In the genomic region with DNA sequence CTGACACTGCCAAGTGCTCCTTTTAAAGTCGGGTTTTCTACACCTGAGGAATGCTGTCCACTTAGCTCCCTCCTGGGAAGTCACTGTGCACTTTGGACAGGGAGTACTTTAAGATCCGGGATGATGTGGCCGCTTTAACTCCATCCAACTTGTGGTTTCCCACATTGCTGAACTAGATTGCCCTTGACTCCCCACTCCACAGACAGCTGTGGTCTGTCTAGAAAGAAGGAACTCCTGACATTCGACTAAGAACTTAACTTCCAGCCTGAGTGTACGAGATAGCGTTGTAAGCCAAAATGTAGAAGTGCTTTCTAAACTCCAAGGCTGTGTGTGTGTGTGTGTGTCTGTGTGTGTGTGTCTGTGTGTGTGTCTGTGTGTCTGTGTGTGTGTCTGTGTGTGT, we compare ENCODE assay signal across 15 mouse cellular contexts. TPM values are rescaled to one million over a fixed set of nuclear protein-coding genes. Genes with fewer than 3 reads are reported as not detected.
DNase-seq lines count a peak whose midpoint lies in the region; ATAC-seq and TF ChIP-seq lines count a peak whose summit lies in the region.
"Had no signal": no experiment of that assay in that cellular context is flagged by ENCODE, and none has a peak within 500 bp of the region (broad histone marks: within the 10 kb centered on the region; RNA-seq: fewer than 3 reads in every experiment).

No protein-coding gene starts in this region.

- TF ChIP-seq EP300 in lung, postnatal 0 days (IDR thresholded peaks at IDR 0.05), result no peak

- H3K9me3 ChIP-seq in heart, embryonic 12.5 days (replicated peaks), result no peaks in the 10 kb centered on the region
- H3K9me3 ChIP-seq in lung, postnatal 0 days (ENCODE audit: low read length), result no peaks in the 10 kb centered on the region
- H3K9me3 ChIP-seq in liver, embryonic 12.5 days (replicated peaks), result no peaks in the 10 kb centered on the region
- H3K9me3 ChIP-seq in midbrain, embryonic 16.5 days (replicated peaks; ENCODE audit: control insufficient read depth, low read length, poor library complexity, severe bottlenecking), result no peaks in the 10 kb centered on the region
- H3K9me3 ChIP-seq: hindbrain, embryonic 15.5 days; midbrain, embryonic 15.5 days had no signal

- 34% methylated on average over 6 of the region's 6 CpGs for WGBS in heart, embryonic 12.5 days
- 40% methylated on average over 6 of the region's 6 CpGs for WGBS in kidney, adult 2 months
- WGBS in lung, postnatal 0 days, result 10% methylated on average over 6 of the region's 6 CpGs
- 14% methylated on average over 6 of the region's 6 CpGs for WGBS in liver, embryonic 12.5 days (ENCODE audit: insufficient replicate concordance)
- WGBS in midbrain, embryonic 16.5 days, result 78% methylated on average over 6 of the region's 6 CpGs

- TF ChIP-seq POLR2A in kidney, adult 2 months (IDR thresholded peaks at IDR 0.05; ENCODE audit: low read depth, low read length), result no peak

- no peak for ATAC-seq in heart, embryonic 12.5 days (ENCODE audit: insufficient number of reproducible peaks, low FRiP score)
- ATAC-seq in lung, postnatal 0 days, result peak; percentile 52
- no peak for ATAC-seq in liver, embryonic 12.5 days
- no peak for ATAC-seq in midbrain, embryonic 16.5 days
- ATAC-seq: forebrain, postnatal 0 days; midbrain, embryonic 15.5 days had no signal

- H3K27ac ChIP-seq in heart, embryonic 12.5 days (ENCODE audit: poor library complexity, severe bottlenecking), result no peak overlapping the region
- H3K27ac ChIP-seq in kidney, adult 2 months (ENCODE audit: insufficient read depth, low read depth, low read length), result no peak overlapping the region
- H3K27ac ChIP-seq in lung, postnatal 0 days (ENCODE audit: low read length), result no peak overlapping the region
- H3K27ac ChIP-seq in liver, embryonic 12.5 days, result no peak overlapping the region
- no peak overlapping the region for H3K27ac ChIP-seq in midbrain, embryonic 16.5 days (ENCODE audit: low read length)
- H3K27ac ChIP-seq: hindbrain, embryonic 15.5 days; midbrain, embryonic 15.5 days had no signal

- H3K4me1 ChIP-seq in heart, embryonic 12.5 days (replicated peaks), result no peaks in the 10 kb centered on the region
- no peaks in the 10 kb centered on the region for H3K4me1 ChIP-seq in kidney, adult 2 months (ENCODE audit: control insufficient read depth, insufficient read depth, low read length)
- no peaks in the 10 kb centered on the region for H3K4me1 ChIP-seq in lung, postnatal 0 days (ENCODE audit: insufficient read depth, low read depth, low read length)
- H3K4me1 ChIP-seq in liver, embryonic 12.5 days, result peaks cover 6% of the 10 kb centered on the region; the same call in 1 of the 2 replicates
- peaks cover 2% of the 10 kb centered on the region; the same call in 1 of the 2 replicates for H3K4me1 ChIP-seq in midbrain, embryonic 16.5 days (ENCODE audit: control insufficient read depth, insufficient read depth, low read length)

- no peak overlapping the region for H3K4me3 ChIP-seq in heart, embryonic 12.5 days
- H3K4me3 ChIP-seq in kidney, adult 2 months (ENCODE audit: insufficient read depth, low read depth, low read length), result no peak overlapping the region
- H3K4me3 ChIP-seq in lung, postnatal 0 days (ENCODE audit: low read depth, low read length), result no peak overlapping the region
- H3K4me3 ChIP-seq in liver, embryonic 12.5 days, result no peak overlapping the region
- H3K4me3 ChIP-seq in midbrain, embryonic 16.5 days (ENCODE audit: low read depth, low read length), result no peak overlapping the region
- H3K4me3 ChIP-seq: hindbrain, embryonic 15.5 days; midbrain, embryonic 15.5 days had no signal

- H3K36me3 ChIP-seq in heart, embryonic 12.5 days, result no peaks in the 10 kb centered on the region
- no peaks in the 10 kb centered on the region for H3K36me3 ChIP-seq in kidney, adult 2 months (ENCODE audit: control insufficient read depth, insufficient read depth, low read length)
- H3K36me3 ChIP-seq in lung, postnatal 0 days (ENCODE audit: insufficient read depth, low read length), result no peaks in the 10 kb centered on the region
- no peaks in the 10 kb centered on the region for H3K36me3 ChIP-seq in liver, embryonic 12.5 days
- H3K36me3 ChIP-seq in midbrain, embryonic 16.5 days (ENCODE audit: control insufficient read depth, insufficient read depth, low read length), result no peaks in the 10 kb centered on the region
- H3K36me3 ChIP-seq: hindbrain, embryonic 15.5 days; midbrain, embryonic 15.5 days had no signal

- no peak for TF ChIP-seq CTCF in kidney, adult 2 months (conservative IDR thresholded peaks at IDR 0.05; ENCODE audit: insufficient read depth, insufficient read length, low read depth, low read length)
- TF ChIP-seq CTCF in lung, postnatal 0 days (IDR thresholded peaks at IDR 0.05), result no peak

- H3K9ac ChIP-seq in heart, embryonic 12.5 days, result no peak overlapping the region
- no peak overlapping the region for H3K9ac ChIP-seq in lung, postnatal 0 days (replicated peaks; ENCODE audit: low read depth)
- H3K9ac ChIP-seq in liver, embryonic 12.5 days, result no peak overlapping the region
- no peak overlapping the region for H3K9ac ChIP-seq in midbrain, embryonic 16.5 days (ENCODE audit: low read depth, low read length)
- H3K9ac ChIP-seq: forebrain, postnatal 0 days; hindbrain, embryonic 15.5 days; midbrain, embryonic 15.5 days had no signal

- DNase-seq in heart, adult 18-20 months, result peak; percentile 27 to 29
- peak; percentile 93 for DNase-seq in MEL-GATA-1-ER (ENCODE audit: extremely low read depth, low read depth)
- DNase-seq in kidney, adult 2 months, result peak; percentile 44
- peak; percentile 52 for DNase-seq in lung, postnatal 0 days (ENCODE audit: low spot score)
- DNase-seq in layer of hippocampus, postnatal 25 days (ENCODE audit: extremely low spot score in 1 of 2, low spot score in 1 of 2), result no peak
- DNase-seq: cerebellum, postnatal 14 days; forebrain, postnatal 0 days; gastrocnemius, postnatal 25 days; left cerebral cortex, postnatal 4 days had no signal

- peaks cover 23% of the 10 kb centered on the region for H3K27me3 ChIP-seq in heart, embryonic 12.5 days (replicated peaks)
- no peaks in the 10 kb centered on the region for H3K27me3 ChIP-seq in kidney, adult 2 months (replicated peaks; ENCODE audit: control insufficient read depth, insufficient read depth, low read length)
- H3K27me3 ChIP-seq in lung, postnatal 0 days (replicated peaks; ENCODE audit: insufficient read depth, low read length), result no peaks in the 10 kb centered on the region
- peaks cover 4% of the 10 kb centered on the region for H3K27me3 ChIP-seq in liver, embryonic 12.5 days (replicated peaks)
- no peaks in the 10 kb centered on the region for H3K27me3 ChIP-seq in midbrain, embryonic 16.5 days (ENCODE audit: control insufficient read depth, insufficient read depth, low read depth, low read length)
- H3K27me3 ChIP-seq: hindbrain, embryonic 15.5 days; midbrain, embryonic 15.5 days had no signal

- H3K4me2 ChIP-seq in heart, embryonic 12.5 days, result no peak overlapping the region
- H3K4me2 ChIP-seq in lung, postnatal 0 days (replicated peaks; ENCODE audit: low read depth, low read length), result no peak overlapping the region
- no peak overlapping the region for H3K4me2 ChIP-seq in liver, embryonic 12.5 days
- H3K4me2 ChIP-seq in midbrain, embryonic 16.5 days (ENCODE audit: low read length), result no peak overlapping the region
- H3K4me2 ChIP-seq: hindbrain, embryonic 15.5 days; midbrain, embryonic 15.5 days had no signal

RNA-seq across cellular contexts. Expression of gene Gm973, which starts 34.2 kb away (rescaled TPM):
- total RNA-seq in heart, adult 18-20 months (2021), result under 1 TPM in 1 of 2 experiments, not detected in 1; 0.85 TPM
- 0.15 TPM in 1 of 2 replicates, not detected in the other for polyA plus RNA-seq in heart, embryonic 12.5 days (2016; fragmentation: Nextera tagmentation; extraction: Ambion mirVana)
- 0.22 and 0.46 TPM in 2 replicates for polyA plus RNA-seq in kidney, adult 2 months (2012; rRNA removed)
- polyA plus RNA-seq in lung, postnatal 0 days (2015; fragmentation: Nextera tagmentation; extraction: Ambion mirVana), result 5.5 and 8.1 TPM in 2 replicates
- total RNA-seq in layer of hippocampus, postnatal 25 days (2021), result 10 to 100 TPM in 1 of 2 experiments, 1 to 10 TPM in 1; 8.0 to 13.6 TPM
- polyA plus RNA-seq in liver, embryonic 12.5 days (2016; fragmentation: Nextera tagmentation; extraction: Ambion mirVana), result not detected in 2 replicates
- polyA plus RNA-seq in midbrain, embryonic 16.5 days (2015; fragmentation: Nextera tagmentation; extraction: Ambion mirVana), result 11.8 and 14.1 TPM in 2 replicates
- polyA plus RNA-seq: liver, embryonic 16.5 days had no signal

Comparison
In these comparisons a context has a peak if more than half of its experiments do, and no peak if none do; other contexts are left out.
1. DNase-seq: peak in heart, adult 18-20 months (2 of 2), MEL-GATA-1-ER (single experiment), kidney, adult 2 months (single experiment) and lung, postnatal 0 days (single experiment); none in layer of hippocampus, postnatal 25 days (0 of 2).